In genomic region chr4:133626621-133627020, GRCm38 (mm10) we compare ENCODE assay signal across 14 mouse cellular contexts. TPM values are rescaled to one million over a fixed set of nuclear protein-coding genes. Genes with fewer than 3 reads are reported as not detected.
DNase-seq lines count a peak whose midpoint lies in the region; ATAC-seq lines count a peak whose summit lies in the region.
"Had no signal": no experiment of that assay in that cellular context is flagged by ENCODE, and none has a peak within 500 bp of the region (broad histone marks: within the 10 kb centered on the region; RNA-seq: fewer than 3 reads in every experiment).

No protein-coding gene starts in this region.

- H3K27ac ChIP-seq in kidney, embryonic 14.5 days (ENCODE audit: low read depth, low read length) = peak overlapping the region; percentile 85; the same call in 1 of the 2 replicates
- peak overlapping the region; percentile 63 for H3K27ac ChIP-seq in liver, embryonic 13.5 days

- H3K4me1 ChIP-seq in kidney, embryonic 14.5 days (ENCODE audit: control insufficient read depth, insufficient read depth, low read length) = peaks cover 24% of the 10 kb centered on the region
- peaks cover 90% of the 10 kb centered on the region for H3K4me1 ChIP-seq in megakaryocyte, embryonic 14.5 days
- peaks cover 58% of the 10 kb centered on the region for H3K4me1 ChIP-seq in liver, embryonic 13.5 days (replicated peaks)
- H3K4me1 ChIP-seq: intestine, embryonic 15.5 days had no signal

- ATAC-seq in kidney, embryonic 14.5 days (ENCODE audit: low FRiP score, low TSS enrichment) = no peak
- ATAC-seq in megakaryocyte, adult 5-6 weeks (ENCODE audit: poor library complexity, severe bottlenecking) = no peak
- no peak for ATAC-seq in liver, embryonic 13.5 days (ENCODE audit: low read depth)
- ATAC-seq in activated CD4-positive, CD25-positive, alpha-beta regulatory T cell, adult 4 months = no peak
- ATAC-seq: intestine, embryonic 15.5 days had no signal

- H3K9ac ChIP-seq in kidney, embryonic 14.5 days (ENCODE audit: low read depth, low read length) = no peak overlapping the region
- no peak overlapping the region for H3K9ac ChIP-seq in liver, embryonic 13.5 days
- H3K9ac ChIP-seq: intestine, embryonic 15.5 days had no signal

- WGBS in kidney, embryonic 14.5 days = 70% methylated on average over 9 of the region's 9 CpGs
- 84% methylated on average over 9 of the region's 9 CpGs for WGBS in liver, embryonic 13.5 days (ENCODE audit: insufficient replicate concordance)

- peak; percentile 92 for DNase-seq in heart, adult 11 months
- no peak for DNase-seq in heart, adult 18-20 months
- DNase-seq in kidney, postnatal 14 days = no peak
- no peak for DNase-seq in liver, embryonic 13.5 days
- DNase-seq: heart, postnatal 10 days; layer of hippocampus, adult 9-11 months; left cerebral cortex, postnatal 4 days; lung, postnatal 4 days; thymus, postnatal 36 days had no signal

- H3K9me3 ChIP-seq in kidney, embryonic 14.5 days (ENCODE audit: control insufficient read depth, low read length) = no peaks in the 10 kb centered on the region
- H3K9me3 ChIP-seq in megakaryocyte, embryonic 14.5 days = no peaks in the 10 kb centered on the region
- H3K9me3 ChIP-seq in liver, embryonic 13.5 days (replicated peaks) = no peaks in the 10 kb centered on the region
- H3K9me3 ChIP-seq: intestine, embryonic 15.5 days had no signal

- H3K36me3 ChIP-seq in kidney, embryonic 14.5 days (ENCODE audit: control insufficient read depth, insufficient read depth, low read length) = peaks cover 8% of the 10 kb centered on the region
- peaks cover 81% of the 10 kb centered on the region for H3K36me3 ChIP-seq in megakaryocyte, embryonic 14.5 days (replicated peaks; ENCODE audit: low read length)
- peaks cover 21% of the 10 kb centered on the region; the same call in 1 of the 2 replicates for H3K36me3 ChIP-seq in liver, embryonic 13.5 days

- no peak overlapping the region for H3K4me3 ChIP-seq in kidney, embryonic 14.5 days (ENCODE audit: low read length)
- H3K4me3 ChIP-seq in megakaryocyte, embryonic 14.5 days (replicated peaks) = peak overlapping the region; percentile 53
- H3K4me3 ChIP-seq in liver, embryonic 13.5 days (replicated peaks) = no peak overlapping the region
- H3K4me3 ChIP-seq: intestine, embryonic 15.5 days had no signal

- H3K4me2 ChIP-seq in kidney, embryonic 14.5 days (replicated peaks; ENCODE audit: low read depth, low read length) = no peak overlapping the region
- no peak overlapping the region for H3K4me2 ChIP-seq in liver, embryonic 13.5 days
- H3K4me2 ChIP-seq: intestine, embryonic 15.5 days had no signal

- no peaks in the 10 kb centered on the region for H3K27me3 ChIP-seq in kidney, embryonic 14.5 days (ENCODE audit: control insufficient read depth, insufficient read depth, low read length)
- no peaks in the 10 kb centered on the region for H3K27me3 ChIP-seq in megakaryocyte, embryonic 14.5 days (replicated peaks)
- no peaks in the 10 kb centered on the region for H3K27me3 ChIP-seq in liver, embryonic 13.5 days
- H3K27me3 ChIP-seq: intestine, embryonic 15.5 days had no signal

RNA-seq across cellular contexts. Expression of gene Zdhhc18, which starts 23.3 kb away (rescaled TPM):
- total RNA-seq in heart, adult 18-20 months (2021) = 10 to 100 TPM; 20.9 to 31.7 TPM
- 3.0 and 4.2 TPM in 2 replicates for polyA plus RNA-seq in kidney, embryonic 14.5 days (2014; fragmentation: Nextera tagmentation; extraction: Ambion mirVana)
- 53.7 and 98.5 TPM in 2 replicates for polyA plus RNA-seq in megakaryocyte, embryonic 14.5 days (2012; ENCODE audit: insufficient read depth, low replicate concordance)
- 15.0 and 29.5 TPM in 2 replicates for total RNA-seq in megakaryocyte, adult 5-6 weeks (2015)
- 9.3 and 12.2 TPM in 2 replicates for total RNA-seq in megakaryocyte, adult 5-6 weeks (2017)
- polyA plus RNA-seq in liver, embryonic 13.5 days (2015; fragmentation: Nextera tagmentation; extraction: Ambion mirVana) = 1.0 and 1.1 TPM in 2 replicates
- polyA plus RNA-seq in activated CD4-positive, CD25-positive, alpha-beta regulatory T cell, adult 4 months (2017; shearing (Covaris generic)) = 10 to 100 TPM; 25.8 to 28.8 TPM

RNA-seq across cellular contexts. Expression of gene Sfn, which starts 24.7 kb away (rescaled TPM):
- total RNA-seq in heart, adult 18-20 months (2021) = 1 to 10 TPM; 1.0 to 1.4 TPM
- 8.0 and 9.5 TPM in 2 replicates for polyA plus RNA-seq in kidney, embryonic 14.5 days (2014; fragmentation: Nextera tagmentation; extraction: Ambion mirVana)
- polyA plus RNA-seq in megakaryocyte, embryonic 14.5 days (2012; ENCODE audit: insufficient read depth, low replicate concordance) = 9.2 and 15.3 TPM in 2 replicates
- 2.5 and 4.1 TPM in 2 replicates for total RNA-seq in megakaryocyte, adult 5-6 weeks (2015)
- total RNA-seq in megakaryocyte, adult 5-6 weeks (2017) = 1.2 and 4.0 TPM in 2 replicates
- 0.77 and 0.92 TPM in 2 replicates for polyA plus RNA-seq in liver, embryonic 13.5 days (2015; fragmentation: Nextera tagmentation; extraction: Ambion mirVana)
- polyA plus RNA-seq in activated CD4-positive, CD25-positive, alpha-beta regulatory T cell, adult 4 months (2017; shearing (Covaris generic)) = 10 to 100 TPM; 10.2 to 22.2 TPM

RNA-seq across cellular contexts. Expression of gene Gpn2, which starts 42.5 kb away (rescaled TPM):
- total RNA-seq in heart, adult 18-20 months (2021) = 1 to 10 TPM; 7.9 TPM
- 23.6 and 23.9 TPM in 2 replicates for polyA plus RNA-seq in kidney, embryonic 14.5 days (2014; fragmentation: Nextera tagmentation; extraction: Ambion mirVana)
- polyA plus RNA-seq in megakaryocyte, embryonic 14.5 days (2012; ENCODE audit: insufficient read depth, low replicate concordance) = 45.3 and 49.8 TPM in 2 replicates
- 14.0 and 15.1 TPM in 2 replicates for total RNA-seq in megakaryocyte, adult 5-6 weeks (2015)
- total RNA-seq in megakaryocyte, adult 5-6 weeks (2017) = 12.8 and 15.5 TPM in 2 replicates
- 12.5 and 13.5 TPM in 2 replicates for polyA plus RNA-seq in liver, embryonic 13.5 days (2015; fragmentation: Nextera tagmentation; extraction: Ambion mirVana)
- 1 to 10 TPM; 7.8 to 7.9 TPM for polyA plus RNA-seq in activated CD4-positive, CD25-positive, alpha-beta regulatory T cell, adult 4 months (2017; shearing (Covaris generic))

RNA-seq across cellular contexts. Expression of gene Pigv, which starts 45.8 kb away (rescaled TPM):
- total RNA-seq in heart, adult 18-20 months (2021) = 10 to 100 TPM; 12.5 to 12.7 TPM
- 12.6 and 16.9 TPM in 2 replicates for polyA plus RNA-seq in kidney, embryonic 14.5 days (2014; fragmentation: Nextera tagmentation; extraction: Ambion mirVana)
- 9.8 and 12.4 TPM in 2 replicates for polyA plus RNA-seq in megakaryocyte, embryonic 14.5 days (2012; ENCODE audit: insufficient read depth, low replicate concordance)
- 7.5 and 7.8 TPM in 2 replicates for total RNA-seq in megakaryocyte, adult 5-6 weeks (2015)
- total RNA-seq in megakaryocyte, adult 5-6 weeks (2017) = 7.2 and 7.9 TPM in 2 replicates
- 5.8 and 7.3 TPM in 2 replicates for polyA plus RNA-seq in liver, embryonic 13.5 days (2015; fragmentation: Nextera tagmentation; extraction: Ambion mirVana)
- polyA plus RNA-seq in activated CD4-positive, CD25-positive, alpha-beta regulatory T cell, adult 4 months (2017; shearing (Covaris generic)) = 10 to 100 TPM; 10.6 to 11.9 TPM

RNA-seq across cellular contexts. Expression of gene Gpatch3, which starts 52.1 kb away (rescaled TPM):
- total RNA-seq in heart, adult 18-20 months (2021) = 1 to 10 TPM; 3.2 to 3.6 TPM
- polyA plus RNA-seq in kidney, embryonic 14.5 days (2014; fragmentation: Nextera tagmentation; extraction: Ambion mirVana) = 6.5 and 10.2 TPM in 2 replicates
- 5.4 and 30.6 TPM in 2 replicates for polyA plus RNA-seq in megakaryocyte, embryonic 14.5 days (2012; ENCODE audit: insufficient read depth, low replicate concordance)
- total RNA-seq in megakaryocyte, adult 5-6 weeks (2015) = 2.7 and 3.7 TPM in 2 replicates
- 32.6 and 40.2 TPM in 2 replicates for total RNA-seq in megakaryocyte, adult 5-6 weeks (2017)
- 4.3 and 4.6 TPM in 2 replicates for polyA plus RNA-seq in liver, embryonic 13.5 days (2015; fragmentation: Nextera tagmentation; extraction: Ambion mirVana)
- polyA plus RNA-seq in activated CD4-positive, CD25-positive, alpha-beta regulatory T cell, adult 4 months (2017; shearing (Covaris generic)) = 1 to 10 TPM; 1.1 to 1.7 TPM
